Mouse (Mus musculus): ENCODE measurements around the gene Slc51a.

Gene Slc51a

DNA sequence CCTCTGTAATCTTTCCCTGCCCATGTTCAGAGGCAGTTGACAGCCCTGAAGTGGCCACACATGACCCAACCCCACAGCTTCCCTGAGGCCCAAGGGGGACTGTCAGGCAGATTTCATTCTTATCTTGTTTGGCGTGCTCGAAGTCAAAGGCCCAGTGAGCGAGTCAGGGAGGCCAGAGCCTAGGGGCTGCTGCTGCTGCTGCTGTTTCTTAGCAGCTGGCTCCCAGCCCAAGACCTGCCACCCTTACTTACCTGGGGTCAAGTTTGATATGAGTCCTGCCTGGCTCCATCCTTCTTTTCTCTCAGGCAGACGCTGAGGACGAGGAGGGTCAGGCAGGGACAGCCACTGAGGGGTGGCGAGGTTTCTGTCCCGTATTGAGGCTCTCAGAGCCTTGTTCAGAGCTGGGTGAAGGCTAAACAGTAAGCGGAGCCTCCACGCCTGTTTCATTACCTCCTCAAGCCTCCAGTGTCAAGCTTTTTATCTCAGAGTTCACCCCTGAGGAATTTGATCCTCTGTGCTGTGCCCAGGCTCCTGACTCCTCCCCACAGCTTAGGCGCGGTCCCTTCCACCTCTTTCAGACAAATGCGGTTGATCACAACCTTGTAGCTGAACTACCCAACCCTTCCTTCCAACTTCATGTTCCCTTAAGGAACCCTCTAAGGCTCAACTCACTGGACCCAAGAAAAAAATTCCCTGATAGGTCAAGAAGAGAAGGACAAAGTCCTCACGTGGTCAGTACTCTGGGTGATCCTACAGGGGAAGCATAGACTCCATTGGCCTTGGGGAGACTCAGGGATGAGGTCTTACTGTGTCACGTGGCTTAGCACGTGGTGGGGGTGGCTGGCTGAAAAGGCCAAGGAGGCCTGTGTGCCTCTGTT, at the start of gene Slc51a:
Gene Slc51a, minus strand, starts transcription at position 646 of the 878 bp plus-strand sequence.
- no peak for DNase-seq (ENCODE audit: inconsistent ontology term)

DNA sequence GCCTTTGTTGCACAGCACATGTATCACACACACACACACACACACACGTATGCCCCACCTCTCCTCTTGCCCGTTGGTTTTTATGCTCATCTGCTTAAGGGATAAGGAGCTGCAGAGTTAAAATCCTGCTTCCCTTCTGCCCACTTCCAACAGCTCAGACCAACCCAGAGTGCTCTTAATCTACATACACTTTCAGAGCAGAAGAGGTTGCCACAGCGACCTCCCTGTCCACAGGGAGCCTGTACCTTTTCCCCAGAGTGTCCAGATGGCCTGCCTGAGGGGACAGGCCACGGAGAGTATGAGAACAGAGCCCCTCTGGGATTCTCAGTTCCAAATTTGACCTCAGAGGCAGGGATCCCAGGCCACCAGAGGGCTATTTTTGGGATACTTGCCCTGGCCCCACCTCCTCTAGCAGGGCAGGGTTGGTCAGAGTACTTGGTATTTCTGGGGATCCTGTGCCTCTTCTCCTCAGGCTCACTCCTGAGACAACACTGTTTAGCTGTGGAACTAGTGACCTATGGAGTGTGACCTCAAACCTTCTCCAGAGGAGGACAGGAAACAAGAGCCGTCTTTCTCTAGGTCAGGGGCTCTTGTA, 47.6 kb upstream of the Slc51a start:
- no peak for DNase-seq (ENCODE audit: inconsistent ontology term)

DNA sequence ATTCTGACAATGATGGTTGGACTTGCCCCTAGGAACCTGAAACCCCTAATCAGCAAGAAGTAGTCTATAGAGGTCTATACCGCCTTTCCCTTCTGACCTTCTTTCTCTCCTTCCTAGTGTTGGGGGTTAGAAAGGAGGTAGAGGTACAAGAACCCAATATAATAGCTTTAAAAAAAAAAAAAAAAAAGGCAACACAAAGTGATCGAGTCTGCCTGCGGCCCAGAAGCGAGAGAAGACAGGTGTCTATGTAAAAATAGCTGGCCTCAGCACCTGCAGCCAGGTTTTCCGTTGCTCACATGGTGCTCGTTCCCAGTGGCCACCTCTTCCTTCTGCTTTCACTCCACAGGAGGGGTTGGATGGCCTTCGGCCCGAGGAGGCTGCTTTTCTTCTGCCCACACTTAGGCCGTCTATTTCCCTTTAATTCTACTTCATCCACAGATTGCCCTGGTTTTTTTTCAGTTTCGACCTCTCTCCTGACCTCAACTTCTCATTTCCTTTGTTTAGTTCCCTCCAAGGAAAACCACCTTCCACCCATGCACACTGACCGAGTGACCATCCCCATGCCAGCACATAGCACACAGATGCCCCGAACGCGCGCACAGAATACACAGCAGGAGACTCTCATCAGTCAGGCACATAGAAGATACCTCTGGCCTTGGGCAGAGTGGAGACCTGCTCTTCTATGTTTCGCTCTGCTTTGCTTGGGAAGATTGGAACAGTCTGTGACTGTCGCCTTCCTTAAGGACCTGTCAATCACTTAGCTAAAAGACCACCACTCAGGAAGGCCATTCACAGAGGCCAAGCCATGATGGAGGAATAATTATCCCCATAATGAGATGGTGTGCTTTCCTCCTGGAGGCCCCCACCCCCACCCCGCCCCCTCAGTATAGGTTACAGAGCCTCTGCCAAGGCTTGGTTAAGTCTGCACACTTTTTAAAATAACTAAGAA, 45.5 kb upstream of the Slc51a start:
- no peak for DNase-seq (ENCODE audit: inconsistent ontology term)

DNA sequence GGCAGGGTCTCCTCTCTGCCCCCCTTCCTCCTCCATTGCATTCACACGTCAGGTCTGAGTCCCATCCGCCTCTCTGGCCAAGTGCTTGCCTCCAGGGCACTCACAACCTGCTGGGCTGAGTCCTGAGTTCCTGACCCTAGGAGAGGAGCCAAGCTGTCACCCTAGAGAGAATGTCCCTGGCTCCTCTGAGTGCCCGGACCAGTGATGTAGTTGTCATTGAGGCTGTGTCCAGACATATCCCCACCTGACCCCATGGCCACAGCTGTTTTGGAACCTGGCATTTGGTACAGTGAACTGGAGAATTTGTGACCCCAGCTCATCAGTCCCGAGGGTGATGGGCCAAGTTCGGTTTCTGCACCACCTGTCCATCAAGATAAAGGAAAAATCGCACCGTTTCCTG, 39.2 kb upstream of the Slc51a start:
- no peak for DNase-seq (ENCODE audit: inconsistent ontology term)

DNA sequence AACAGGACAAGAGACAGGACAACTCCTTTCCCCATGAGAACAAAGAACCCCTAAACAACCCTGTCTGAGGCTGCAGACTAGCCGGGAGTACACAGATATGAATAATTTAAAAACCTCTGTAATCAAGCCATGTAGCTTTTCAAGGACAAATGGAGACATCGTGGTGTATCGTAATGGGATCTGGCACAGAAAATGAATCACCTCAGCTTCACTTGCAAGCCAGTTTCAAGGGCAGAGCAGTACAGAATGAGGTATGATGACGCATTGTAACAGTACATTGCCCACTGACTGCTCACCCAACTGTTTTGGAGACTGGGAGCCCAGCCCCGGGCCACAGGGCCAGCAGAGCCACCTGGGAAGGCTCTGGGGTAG, 36.6 kb upstream of the Slc51a start:
- DNase-seq (ENCODE audit: inconsistent ontology term), result no peak

DNA sequence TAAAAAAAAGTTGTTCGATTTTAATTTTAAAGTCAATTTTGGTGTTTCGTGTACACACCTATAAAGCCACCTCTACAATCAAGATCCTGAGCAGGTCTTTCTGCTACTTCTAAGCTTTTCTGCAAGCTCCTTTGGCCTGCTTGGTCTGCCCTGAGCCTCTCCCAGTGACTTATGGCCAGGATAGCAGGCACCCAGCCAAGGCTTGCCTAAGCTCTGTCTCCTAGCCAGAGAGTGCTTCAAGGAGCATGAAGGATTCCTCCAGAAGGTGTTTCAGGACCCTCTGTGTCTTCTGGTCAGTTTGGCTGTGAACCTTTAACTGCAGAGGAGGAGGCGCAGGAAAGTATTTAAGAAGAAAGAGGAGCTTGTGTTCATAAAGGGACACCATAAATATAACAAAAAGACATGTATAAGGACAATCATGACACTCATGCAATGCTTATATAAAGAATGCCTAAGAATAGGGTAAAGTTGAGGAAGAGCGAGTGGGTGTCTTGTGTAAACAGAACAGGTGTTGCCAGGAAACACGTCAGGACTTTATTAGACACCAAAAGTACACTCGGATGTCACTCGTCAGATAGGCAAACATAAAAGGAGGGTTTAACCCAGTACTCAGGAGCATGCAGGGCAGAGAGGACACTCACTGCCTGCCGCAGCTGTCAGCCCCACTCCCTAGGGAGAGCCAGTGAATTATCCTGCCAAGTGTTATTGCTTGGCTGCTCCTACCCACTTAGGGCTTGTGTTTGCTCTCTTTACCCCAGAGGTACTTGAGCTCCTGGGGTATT, 36.0 kb upstream of the Slc51a start:
- no peak for DNase-seq (ENCODE audit: inconsistent ontology term)

DNA sequence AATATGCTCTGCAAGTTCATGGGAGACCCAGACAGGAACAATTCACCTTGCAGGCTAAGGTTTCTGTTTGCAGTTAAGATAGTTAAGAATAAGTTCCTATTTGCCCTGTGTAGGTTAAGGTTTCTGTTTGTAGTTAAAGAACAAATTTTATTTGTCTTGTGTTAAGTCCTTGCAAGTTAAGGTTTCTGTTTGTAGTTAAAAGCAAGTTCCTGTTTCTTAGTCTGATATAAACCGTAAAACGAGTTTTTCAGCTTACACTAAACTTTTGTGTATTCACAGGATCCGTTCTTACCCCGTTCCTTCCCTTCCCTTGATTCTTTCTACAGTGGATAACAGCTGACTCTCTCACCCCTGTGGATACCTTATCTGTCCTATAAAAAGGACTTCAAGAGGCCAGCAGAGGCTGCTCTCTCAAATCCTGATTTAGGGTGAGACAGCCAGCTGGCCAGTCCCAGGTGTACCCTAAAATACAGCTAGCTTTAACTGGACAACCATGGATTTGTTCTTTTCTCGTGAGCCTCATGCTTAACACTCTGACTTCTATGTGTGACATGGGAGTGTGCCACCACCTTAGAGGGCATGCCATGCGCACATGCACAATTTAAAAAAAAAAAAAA, 35.0 kb upstream of the Slc51a start:
- DNase-seq (ENCODE audit: inconsistent ontology term), result no peak

DNA sequence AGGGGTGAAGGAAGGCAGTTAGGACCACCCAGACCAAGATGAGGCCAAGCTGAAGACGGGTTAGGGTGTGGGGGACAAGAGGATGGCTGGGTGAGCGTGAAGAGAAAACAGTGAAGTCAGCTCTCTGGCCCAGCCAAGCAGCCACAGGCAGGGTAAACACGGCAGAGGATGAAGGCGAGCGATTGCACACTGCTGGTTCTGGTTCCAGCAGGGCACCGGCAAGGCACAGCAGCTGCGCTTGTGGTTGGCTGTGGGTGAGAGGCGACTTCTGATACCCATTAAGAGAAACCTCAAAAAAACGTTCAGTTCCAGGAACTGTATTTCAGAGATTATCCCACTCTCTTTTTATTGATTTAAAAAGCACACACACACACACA, 32.7 kb upstream of the Slc51a start:
- DNase-seq (ENCODE audit: inconsistent ontology term), result no peak

DNA sequence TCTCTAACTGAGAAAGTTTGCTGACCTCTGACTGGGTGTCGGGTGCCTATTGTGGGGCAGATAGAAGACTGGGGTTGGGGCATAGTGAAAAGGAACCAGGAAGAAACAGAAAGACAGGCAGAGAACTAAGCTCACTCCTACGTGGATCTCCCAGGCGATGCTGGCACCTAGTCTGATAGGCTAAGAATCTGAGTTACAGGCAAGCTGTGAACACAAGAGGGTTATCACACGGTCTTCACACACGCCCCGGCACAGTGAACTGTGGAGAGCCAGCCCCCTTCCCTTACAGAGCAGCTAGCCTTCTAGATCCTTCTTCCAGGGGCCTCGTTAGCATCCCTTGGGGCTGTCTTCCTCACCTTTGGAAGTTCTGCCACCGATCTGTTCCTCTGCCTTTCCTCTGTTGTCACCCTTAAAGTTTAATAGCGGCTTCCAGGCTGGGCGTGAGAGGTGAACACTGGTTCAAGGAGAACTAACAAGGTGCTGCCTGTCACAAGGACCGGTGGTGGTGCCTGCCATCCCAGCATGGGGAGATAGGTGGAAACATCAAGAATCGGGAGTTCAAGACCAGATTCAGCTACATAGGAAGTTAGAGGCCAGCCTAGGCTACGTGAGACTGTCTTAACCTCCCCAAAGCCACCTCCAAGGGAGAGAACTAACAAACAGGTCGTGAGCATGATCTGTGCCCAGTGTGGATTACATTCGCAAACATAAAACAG, 32.1 kb upstream of the Slc51a start:
- DNase-seq (ENCODE audit: inconsistent ontology term), result no peak

DNA sequence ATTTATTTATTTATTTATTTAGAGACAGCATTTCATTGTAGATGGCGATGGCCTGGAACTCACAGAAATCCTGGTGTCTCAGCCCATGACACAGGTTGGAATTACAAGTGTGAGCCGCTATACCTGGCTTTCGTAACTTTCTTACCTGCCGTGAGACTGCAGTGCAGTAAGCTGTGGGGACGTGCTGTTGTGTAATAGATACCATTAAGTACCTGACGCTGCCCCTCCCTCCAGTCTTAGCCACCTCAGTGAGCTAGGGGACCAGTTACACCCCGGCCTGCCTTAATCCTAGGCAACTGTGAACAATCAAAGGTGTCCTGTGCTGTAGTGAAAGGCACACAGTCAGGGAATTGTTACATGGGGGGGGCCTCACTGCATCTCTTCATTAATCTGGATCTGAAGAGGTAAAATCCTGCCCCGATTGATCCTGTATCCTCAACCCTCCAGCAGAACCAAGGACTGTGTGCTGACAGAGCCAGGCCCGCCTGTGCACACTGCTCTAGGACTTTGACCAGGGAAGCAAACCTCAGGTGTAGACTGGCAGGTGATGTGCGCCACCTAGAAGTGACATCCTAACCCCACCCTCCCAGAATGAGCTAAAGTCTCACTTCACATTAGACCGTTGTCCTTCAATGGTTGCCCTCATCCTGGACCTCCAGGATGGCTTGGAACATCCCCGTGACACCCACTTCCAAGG, 30.3 kb upstream of the Slc51a start:
- no peak for DNase-seq (ENCODE audit: inconsistent ontology term)

DNA sequence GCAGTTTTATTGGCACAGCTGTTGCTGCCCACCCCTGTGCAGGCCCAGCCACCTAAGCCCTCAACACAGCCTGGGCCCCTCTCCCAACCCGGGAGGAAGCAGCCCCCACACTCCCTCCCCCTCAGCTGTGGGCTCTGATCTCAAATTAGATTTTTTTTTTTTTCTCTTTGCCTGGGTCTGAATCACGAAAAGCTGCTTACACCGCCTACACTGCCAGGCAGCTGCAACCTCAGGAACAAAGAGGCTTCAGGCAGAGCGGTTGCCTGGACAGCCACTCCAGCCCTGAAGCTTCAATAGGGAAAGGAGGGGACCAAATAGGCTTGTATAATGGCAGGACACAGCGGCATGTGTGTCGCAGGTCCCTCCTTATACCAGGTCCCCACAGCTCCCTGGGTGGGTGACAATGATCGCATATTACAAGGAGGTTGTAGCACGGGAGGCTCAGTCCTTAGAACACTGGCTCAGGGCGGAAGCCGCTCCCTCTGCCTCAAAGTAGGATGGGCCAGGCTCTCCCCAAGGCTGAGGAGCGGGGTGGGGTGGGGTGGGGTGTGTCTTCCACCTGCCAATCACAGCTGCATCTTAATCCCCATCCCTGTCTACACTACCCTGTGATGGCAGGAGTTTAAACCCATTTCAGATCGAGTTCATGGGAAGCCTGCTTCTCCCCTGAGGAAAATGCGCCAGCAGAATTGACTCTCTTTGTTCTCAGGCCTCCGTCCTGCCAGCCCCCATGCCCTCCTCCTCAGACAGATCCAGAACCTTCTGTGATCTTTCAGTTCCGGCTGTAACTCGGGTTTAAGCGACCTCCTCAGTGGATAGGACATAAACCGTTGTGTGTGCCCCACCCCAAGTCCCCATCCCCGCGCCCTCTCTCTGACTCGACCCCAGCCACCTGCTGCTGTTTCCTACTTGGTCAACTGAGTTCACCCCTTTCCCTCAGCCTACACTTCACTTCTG, 28.6 kb upstream of the Slc51a start:
- peak; percentile 78 for DNase-seq (ENCODE audit: inconsistent ontology term)

DNA sequence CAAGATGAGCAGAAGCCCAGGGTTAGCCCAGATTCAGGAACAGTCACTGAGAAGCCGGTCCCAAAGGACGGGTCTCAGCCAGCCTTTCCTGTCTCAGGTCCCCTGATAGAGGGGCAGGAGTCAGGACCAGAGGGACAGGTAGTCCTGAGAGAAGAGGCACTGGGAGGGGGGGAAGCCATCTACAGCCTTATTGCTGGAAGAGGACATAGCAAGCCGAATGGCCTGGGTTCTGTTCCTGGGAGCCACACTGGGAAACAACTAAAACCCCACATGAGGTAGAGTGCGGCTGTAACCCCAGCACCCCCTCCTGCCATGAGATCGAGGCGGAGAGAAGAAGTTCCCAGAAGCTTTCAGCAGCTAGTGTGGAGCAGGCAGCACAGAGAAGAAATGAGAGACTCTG, 26.3 kb upstream of the Slc51a start:
- no peak for DNase-seq (ENCODE audit: inconsistent ontology term)

DNA sequence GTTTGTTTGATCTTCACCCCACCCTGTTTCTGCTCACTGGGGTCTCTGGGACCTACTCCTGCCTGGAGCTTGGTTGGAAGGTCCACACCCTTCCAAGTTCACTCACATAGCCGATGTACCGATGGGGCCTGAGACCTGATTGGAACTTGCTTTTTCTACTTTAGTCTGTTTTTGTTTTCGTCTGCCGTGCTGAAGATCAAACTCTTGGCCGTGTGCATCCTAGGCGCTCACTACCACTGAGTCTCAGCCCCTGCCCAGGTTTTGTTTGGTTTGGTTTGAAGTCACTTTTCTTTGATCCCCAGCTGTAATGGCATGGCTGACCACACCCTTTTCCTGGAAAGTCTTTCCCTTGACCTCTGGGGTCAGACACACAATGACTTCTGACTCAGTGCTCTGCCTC, 25.7 kb upstream of the Slc51a start:
- DNase-seq (ENCODE audit: inconsistent ontology term), result no peak

DNA sequence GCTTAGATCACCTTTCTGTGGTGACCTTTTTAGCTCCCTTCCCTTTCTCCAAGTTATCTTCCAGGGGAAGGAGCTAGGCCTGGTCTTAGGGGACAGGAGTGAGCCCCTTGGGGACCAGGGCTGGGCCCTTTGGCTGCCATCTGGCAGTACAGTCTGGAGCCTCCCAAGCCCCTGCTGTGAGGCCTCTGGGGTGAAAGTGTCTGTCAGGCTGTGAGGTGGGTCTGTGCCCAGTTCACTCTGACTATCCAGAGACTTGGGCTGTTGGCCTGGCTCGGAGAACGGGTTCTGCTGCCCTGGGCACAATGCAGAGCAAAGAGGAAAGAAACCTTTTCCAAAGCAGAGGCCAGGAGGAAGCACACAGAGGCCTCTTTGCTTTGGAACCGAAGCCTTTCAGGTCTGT, 25.2 kb upstream of the Slc51a start:
- no peak for DNase-seq (ENCODE audit: inconsistent ontology term)

DNA sequence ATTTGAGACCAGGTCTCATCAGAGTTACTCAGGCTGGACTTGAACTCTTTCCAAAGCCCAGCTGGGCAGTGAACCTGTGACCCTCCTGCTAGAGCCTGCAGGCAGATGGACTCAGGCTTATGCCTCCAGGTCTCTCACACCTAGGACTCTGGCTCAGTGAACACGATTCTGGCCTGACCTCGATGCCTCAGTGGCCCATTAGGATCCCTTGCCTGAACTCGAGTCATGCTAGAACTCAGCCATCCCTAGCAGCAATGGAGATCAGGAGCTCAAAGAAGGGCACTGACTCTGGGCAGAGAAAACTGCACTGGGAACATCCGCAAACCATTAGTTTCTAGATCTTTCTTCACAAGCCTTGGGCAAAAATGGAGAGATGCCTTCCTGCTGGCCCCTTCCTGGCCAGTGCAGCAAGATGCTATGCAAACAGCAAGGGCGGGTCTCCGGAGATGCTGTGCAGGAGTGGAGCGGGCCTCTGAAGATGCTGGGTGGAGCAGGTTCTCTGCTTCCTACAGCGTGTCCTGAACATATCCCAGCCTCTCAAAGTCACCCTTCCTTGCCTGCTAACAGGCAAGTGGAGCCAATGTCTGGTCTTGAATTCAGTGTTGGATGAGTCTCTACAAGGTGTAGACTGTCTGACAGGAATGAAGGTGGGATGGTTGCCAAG, 24.3 kb upstream of the Slc51a start:
- DNase-seq (ENCODE audit: inconsistent ontology term), result no peak

DNA sequence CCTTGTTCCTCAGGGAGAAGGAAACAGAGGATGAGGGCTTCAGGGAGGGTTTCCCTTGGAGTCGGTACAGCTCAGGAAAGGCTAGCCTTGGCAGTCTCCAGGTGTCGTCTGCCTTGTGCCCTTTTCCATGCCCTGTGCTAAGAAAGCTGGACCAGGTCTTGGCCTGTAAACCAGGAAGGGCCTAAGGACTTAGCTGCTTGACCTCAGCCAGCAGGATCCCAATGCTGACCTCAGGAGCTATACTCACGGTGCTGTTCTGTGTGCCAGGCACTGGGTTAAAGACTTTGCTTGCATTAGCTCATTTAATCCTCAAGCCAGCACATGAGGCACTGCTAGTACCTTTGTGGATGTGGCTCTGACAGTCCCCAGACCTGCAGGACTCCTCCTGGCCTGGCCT, 23.7 kb upstream of the Slc51a start:
- DNase-seq (ENCODE audit: inconsistent ontology term), result no peak

DNA sequence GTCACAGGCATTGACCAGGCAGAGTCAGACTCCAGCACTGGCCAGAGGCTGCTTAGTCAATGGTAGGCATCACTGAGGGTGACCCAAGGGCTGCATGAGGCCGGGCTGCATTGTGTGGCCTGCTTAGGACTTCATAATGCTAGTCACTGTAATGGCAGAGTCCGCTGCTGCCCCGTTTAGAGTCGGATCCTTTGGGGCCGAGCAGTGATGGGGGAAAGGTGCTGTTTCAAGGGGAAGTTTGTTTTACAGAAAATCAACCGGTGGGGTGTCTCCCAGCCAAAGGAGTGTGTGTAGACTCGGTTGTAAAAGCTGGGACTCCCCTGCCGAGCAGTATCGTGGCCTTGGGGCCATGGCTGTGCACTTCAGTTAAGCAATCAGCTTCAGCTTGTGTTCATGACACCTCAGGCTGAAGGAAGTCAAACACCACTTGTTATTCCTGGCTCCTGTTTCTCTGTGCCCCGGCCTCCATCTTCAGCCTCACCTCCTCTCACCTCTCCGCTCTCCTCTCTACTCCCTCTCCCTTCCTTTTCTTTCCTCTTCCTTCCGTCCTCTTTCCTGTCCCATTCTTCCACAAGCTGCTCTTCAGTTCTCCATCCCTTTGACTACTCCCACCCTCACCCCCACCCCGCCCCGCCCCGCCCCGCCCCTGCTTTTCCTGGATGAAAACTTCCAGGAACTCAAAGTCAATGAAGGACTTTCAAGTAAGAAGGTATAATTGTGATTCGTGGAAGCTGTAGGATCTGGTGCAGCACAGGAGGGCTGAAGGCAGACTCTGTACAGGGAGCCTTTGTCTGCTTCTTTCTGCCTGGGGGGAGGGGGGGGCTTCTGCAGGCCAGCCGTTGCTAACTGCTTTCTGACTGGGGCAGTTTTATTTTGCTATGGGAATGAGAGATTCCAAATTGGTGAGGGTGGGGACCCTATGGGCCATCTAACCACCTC, 23.0 kb upstream of the Slc51a start:
- DNase-seq (ENCODE audit: inconsistent ontology term), result no peak

All from Muller cell, postnatal 12 days (primary cell).